Mouse (Mus musculus) olfactory bulb, adult 2 months (tissue): ENCODE measurements around the gene Hyal5.

Experiments used
- CTCF ChIP-seq: fragments of 200-500 bp; IDR thresholded peaks from 2 replicates; pipeline ENCODE4 v1.5.1; 2012; ENCODE audit warnings: low read depth, mild to moderate bottlenecking, low read length, moderate library complexity; ENCODE audit not compliant: insufficient read depth
- POLR2A ChIP-seq: fragments of 200-500 bp; IDR thresholded peaks from 2 replicates; pipeline ENCODE4 v1.6.1; 2012; ENCODE audit warnings: mild to moderate bottlenecking, low read depth, low read length, moderate library complexity; ENCODE audit not compliant: insufficient read depth

GRCm38 (mm10) chr6:24857697-24858096, at the start of gene Hyal5:
- TF ChIP-seq CTCF, result no peak
- no peak for TF ChIP-seq POLR2A
